Mouse (Mus musculus): Measurements from ENCODE around the gene Pskh1. TPM values are rescaled to one million over a fixed set of nuclear protein-coding genes. Genes with fewer than 3 reads are reported as not detected.

Pskh1 gene
- polyA plus RNA-seq, 1 experiment from 2014 or later, result 6.4 TPM

DNA sequence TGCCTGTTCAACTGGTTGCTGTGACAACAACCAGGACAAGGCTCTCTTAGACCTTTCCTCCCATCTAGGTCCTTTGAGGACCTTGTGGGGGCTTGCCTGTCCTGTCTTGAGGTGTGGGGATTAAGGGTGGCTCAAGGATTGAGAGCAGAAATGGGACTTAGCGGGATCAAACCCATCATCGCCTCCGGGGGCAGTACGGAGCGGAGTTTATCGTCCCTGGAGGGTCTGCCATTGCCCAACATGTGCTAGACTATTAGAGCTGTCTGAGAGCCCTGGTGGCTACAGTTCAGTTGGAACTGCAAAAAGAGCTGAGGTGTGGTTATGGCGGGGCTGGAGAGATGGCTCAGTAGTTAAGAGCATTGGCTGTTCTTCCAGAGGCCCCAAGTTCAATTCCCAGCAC lies 75.1 kb downstream of the Pskh1 start:
- Histone ChIP-seq H3K4me3 (ENCODE audit: low read depth, low read length) (no peak overlapping the region), H3K4me2 (ENCODE audit: low read depth, low read length) (no peak overlapping the region), H3K9me3 (ENCODE audit: control insufficient read depth, low read length) (no peaks in the 10 kb centered on the region), H3K9ac (replicated peaks; ENCODE audit: low read depth, low read length) (no peak overlapping the region), H3K27me3 (ENCODE audit: control insufficient read depth, insufficient read depth, low read length) (no peaks in the 10 kb centered on the region), H3K36me3 (ENCODE audit: control insufficient read depth, insufficient read depth, low read length) (no peaks in the 10 kb centered on the region), H3K4me1 (ENCODE audit: control insufficient read depth, insufficient read depth, low read length) (no peaks in the 10 kb centered on the region), H3K27ac (ENCODE audit: low read depth, low read length) (no peak overlapping the region)
- 63% methylated on average over 7 of the region's 7 CpGs for WGBS
- ATAC-seq (ENCODE audit: low read depth), result no peak

DNA sequence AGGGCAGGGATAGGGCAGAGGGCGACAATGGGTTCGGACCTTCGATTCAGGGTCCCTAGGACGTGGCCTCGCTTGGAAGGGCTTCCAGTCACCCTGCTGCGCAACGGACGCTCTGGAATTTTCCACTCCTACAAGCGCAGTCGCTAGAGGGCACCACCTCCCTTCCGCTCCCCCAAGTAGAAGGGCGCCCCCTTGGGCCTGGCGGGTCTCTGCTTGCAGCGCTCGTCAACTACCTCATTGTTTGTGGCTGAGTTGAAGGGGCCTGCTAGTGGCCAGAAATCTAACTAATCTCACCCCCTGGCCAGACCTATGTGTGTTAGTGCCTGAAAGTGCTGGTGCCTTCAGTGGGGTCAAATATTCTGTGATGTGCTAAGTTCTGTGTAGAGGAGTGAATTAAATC lies 79.1 kb downstream of the Pskh1 start, which contains the start of gene Dpep3:
Gene Dpep3 (minus strand): TSS at position 105 of the 400 bp plus-strand sequence.
- ATAC-seq (ENCODE audit: low read depth), result no peak
- Histone ChIP-seq H3K27ac (ENCODE audit: low read depth, low read length) (no peak within 1 kb of the TSS), H3K9ac (replicated peaks; ENCODE audit: low read depth, low read length) (no peak within 1 kb of the TSS), H3K4me3 (ENCODE audit: low read depth, low read length) (no peak within 1 kb of the TSS), H3K4me2 (ENCODE audit: low read depth, low read length) (no peak within 1 kb of the TSS), H3K36me3 (ENCODE audit: control insufficient read depth, insufficient read depth, low read length) (no peaks in the 10 kb centered on the region), H3K9me3 (ENCODE audit: control insufficient read depth, low read length) (no peaks in the 10 kb centered on the region), H3K27me3 (ENCODE audit: control insufficient read depth, insufficient read depth, low read length) (no peaks in the 10 kb centered on the region), H3K4me1 (ENCODE audit: control insufficient read depth, insufficient read depth, low read length) (no peaks in the 10 kb centered on the region)
- 91% methylated on average over 15 of the region's 15 CpGs for WGBS

DNA sequence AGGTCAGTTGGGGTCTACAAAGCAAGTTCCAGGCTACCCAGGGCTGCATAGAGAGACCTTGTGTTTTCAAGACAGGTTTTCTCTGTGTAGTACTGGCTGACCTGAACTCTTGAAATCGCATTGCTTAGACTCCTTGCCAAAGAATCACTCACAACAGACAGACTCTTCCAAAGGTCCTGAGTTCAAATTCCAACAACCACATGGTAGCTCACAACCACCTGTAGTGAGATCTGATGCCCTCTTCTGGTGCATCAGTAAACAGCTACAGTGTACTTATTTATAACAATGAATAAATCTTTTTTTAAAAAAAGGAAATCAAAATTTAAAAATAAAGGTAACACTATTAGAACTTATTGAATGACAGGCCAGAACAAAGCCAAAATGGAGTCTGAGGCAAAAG lies 80.9 kb downstream of the Pskh1 start:
- H3K9me3 ChIP-seq (ENCODE audit: control insufficient read depth, low read length), result no peaks in the 10 kb centered on the region

More for the DNA sequence above, 80.9 kb downstream of the Pskh1 start:
- WGBS, result 88% methylated on average over 1 of the region's 1 CpGs
- H3K4me3 ChIP-seq (ENCODE audit: low read depth, low read length), result no peak overlapping the region
- H3K27me3 ChIP-seq (ENCODE audit: control insufficient read depth, insufficient read depth, low read length), result no peaks in the 10 kb centered on the region
- H3K4me1 ChIP-seq (ENCODE audit: control insufficient read depth, insufficient read depth, low read length), result no peaks in the 10 kb centered on the region
- H3K36me3 ChIP-seq (ENCODE audit: control insufficient read depth, insufficient read depth, low read length), result no peaks in the 10 kb centered on the region
- no peak overlapping the region for H3K4me2 ChIP-seq (ENCODE audit: low read depth, low read length)
- no peak for ATAC-seq (ENCODE audit: low read depth)
- no peak overlapping the region for H3K9ac ChIP-seq (replicated peaks; ENCODE audit: low read depth, low read length)
- H3K27ac ChIP-seq (ENCODE audit: low read depth, low read length), result no peak overlapping the region

Small RNAs within 50 kb of the gene (microRNA-seq; reads per million reads assigned to microRNA genes)
- gene Mir7074, result not detected

Other genes with a start within 250 kb of the Pskh1 start
- gene Carmil2, start 214.2 kb upstream of the Pskh1 start, polyA plus RNA-seq (2014; fragmentation: Nextera tagmentation; extraction: Ambion mirVana), result 21.7 and 22.3 TPM in 2 replicates
- 79.5 and 83.9 TPM in 2 replicates for gene Acd, start 199.3 kb upstream of the Pskh1 start, polyA plus RNA-seq (2014; fragmentation: Nextera tagmentation; extraction: Ambion mirVana)
- gene Pard6a, start 199.3 kb upstream of the Pskh1 start, polyA plus RNA-seq (2014; fragmentation: Nextera tagmentation; extraction: Ambion mirVana), result 48.1 and 60.6 TPM in 2 replicates
- 0.30 and 0.42 TPM in 2 replicates for gene 4933405L10Rik, start 192.8 kb upstream of the Pskh1 start, polyA plus RNA-seq (2014; fragmentation: Nextera tagmentation; extraction: Ambion mirVana)
- gene Enkd1, start 192.2 kb upstream of the Pskh1 start, polyA plus RNA-seq (2014; fragmentation: Nextera tagmentation; extraction: Ambion mirVana), result 9.5 and 11.6 TPM in 2 replicates
- 52.9 and 67.9 TPM in 2 replicates for gene Gfod2, start 141.8 kb upstream of the Pskh1 start, polyA plus RNA-seq (2014; fragmentation: Nextera tagmentation; extraction: Ambion mirVana)
- gene Ranbp10, start 73.1 kb upstream of the Pskh1 start, polyA plus RNA-seq (2014; fragmentation: Nextera tagmentation; extraction: Ambion mirVana), result 13.6 and 14.7 TPM in 2 replicates
- gene Tsnaxip1, start 72.7 kb upstream of the Pskh1 start, polyA plus RNA-seq (2014; fragmentation: Nextera tagmentation; extraction: Ambion mirVana), result 0.26 and 0.28 TPM in 2 replicates
- gene Cenpt, start 47.2 kb upstream of the Pskh1 start, polyA plus RNA-seq (2014; fragmentation: Nextera tagmentation; extraction: Ambion mirVana), result 49.6 and 51.4 TPM in 2 replicates
- gene Thap11, start 45.3 kb upstream of the Pskh1 start, polyA plus RNA-seq (2014; fragmentation: Nextera tagmentation; extraction: Ambion mirVana), result 44.1 and 54.1 TPM in 2 replicates
- 141 and 176 TPM in 2 replicates for gene Nutf2, start 39.9 kb upstream of the Pskh1 start, polyA plus RNA-seq (2014; fragmentation: Nextera tagmentation; extraction: Ambion mirVana)
- 38.3 and 44.9 TPM in 2 replicates for gene Edc4, start 19.6 kb upstream of the Pskh1 start, polyA plus RNA-seq (2014; fragmentation: Nextera tagmentation; extraction: Ambion mirVana)
- gene Nrn1l, start 6.9 kb upstream of the Pskh1 start, polyA plus RNA-seq (2014; fragmentation: Nextera tagmentation; extraction: Ambion mirVana), result 0.99 and 2.0 TPM in 2 replicates
- 3.2 and 3.8 TPM in 2 replicates for gene Ctrl, start 33.4 kb downstream of the Pskh1 start, polyA plus RNA-seq (2014; fragmentation: Nextera tagmentation; extraction: Ambion mirVana)
- gene Psmb10, start 38.0 kb downstream of the Pskh1 start, polyA plus RNA-seq (2014; fragmentation: Nextera tagmentation; extraction: Ambion mirVana), result 53.2 and 76.8 TPM in 2 replicates
- 0.99 and 2.7 TPM in 2 replicates for gene Lcat, start 42.9 kb downstream of the Pskh1 start, polyA plus RNA-seq (2014; fragmentation: Nextera tagmentation; extraction: Ambion mirVana)
- gene Slc12a4, start 65.7 kb downstream of the Pskh1 start, polyA plus RNA-seq (2014; fragmentation: Nextera tagmentation; extraction: Ambion mirVana), result 4.8 and 8.2 TPM in 2 replicates
- gene Dpep3, start 79.0 kb downstream of the Pskh1 start, polyA plus RNA-seq (2014; fragmentation: Nextera tagmentation; extraction: Ambion mirVana), result not detected in 2 replicates
- gene Dus2, start 90.9 kb downstream of the Pskh1 start, polyA plus RNA-seq (2014; fragmentation: Nextera tagmentation; extraction: Ambion mirVana), result 25.6 and 33.5 TPM in 2 replicates
- 0.31 TPM in 1 of 2 replicates, not detected in the other for gene Dpep2nb, start 105.5 kb downstream of the Pskh1 start, polyA plus RNA-seq (2014; fragmentation: Nextera tagmentation; extraction: Ambion mirVana)
- 22.4 and 23.9 TPM in 2 replicates for gene Ddx28, start 111.4 kb downstream of the Pskh1 start, polyA plus RNA-seq (2014; fragmentation: Nextera tagmentation; extraction: Ambion mirVana)
- 3.1 and 3.2 TPM in 2 replicates for gene Nfatc3, start 158.4 kb downstream of the Pskh1 start, polyA plus RNA-seq (2014; fragmentation: Nextera tagmentation; extraction: Ambion mirVana)
- not detected in 2 replicates for gene Esrp2, start 236.5 kb downstream of the Pskh1 start, polyA plus RNA-seq (2014; fragmentation: Nextera tagmentation; extraction: Ambion mirVana)
- gene Pla2g15, start 250.0 kb downstream of the Pskh1 start, polyA plus RNA-seq (2014; fragmentation: Nextera tagmentation; extraction: Ambion mirVana), result 5.1 and 14.6 TPM in 2 replicates

Data from neural tube, embryonic 14.5 days (tissue).